Mouse (Mus musculus): ENCODE measurements at regions not wholly inside any gene's neighbourhood (a gene's known extent, or its start where the extent isn't known, plus 50 kb on each side); places are given as distances from the start of the nearest gene placed in this dataset.

GRCm38 (mm10) chr5:41476001-41476400 is 232.0 kb downstream of the Rab28 start:
- DNase-seq (ENCODE audit: inconsistent age in 2 of 2, low spot score in 1 of 2): peak in 1 of 2 experiments; percentile 6

GRCm38 (mm10) chr5:41445512-41446005 is 262.4 kb downstream of the Rab28 start:
- peak in 1 of 2 experiments; percentile 20 for DNase-seq (ENCODE audit: inconsistent age in 2 of 2, low spot score in 1 of 2)

GRCm38 (mm10) chr5:41441081-41441480 is 266.9 kb downstream of the Rab28 start:
- DNase-seq (ENCODE audit: inconsistent age in 2 of 2, low spot score in 1 of 2): no peak

- DNase-seq (ENCODE audit: inconsistent age in 2 of 2, low spot score in 1 of 2): no peak
These were observed 288.7 kb downstream of the Rab28 start for GRCm38 (mm10) chr5:41419121-41419874.

- no peak for DNase-seq (ENCODE audit: inconsistent age in 2 of 2, low spot score in 1 of 2)
These were observed 298.8 kb downstream of the Rab28 start for GRCm38 (mm10) chr5:41409070-41409668.

- no peak for DNase-seq (ENCODE audit: inconsistent age in 2 of 2, low spot score in 1 of 2)
These were observed 315.1 kb downstream of the Rab28 start for GRCm38 (mm10) chr5:41392802-41393234.

GRCm38 (mm10) chr5:41392137-41392554 is 315.8 kb downstream of the Rab28 start:
- no peak for DNase-seq (ENCODE audit: inconsistent age in 2 of 2, low spot score in 1 of 2)

GRCm38 (mm10) chr5:41373409-41373808 is 334.5 kb downstream of the Rab28 start:
- DNase-seq (ENCODE audit: inconsistent age in 2 of 2, low spot score in 1 of 2): no peak

GRCm38 (mm10) chr5:41371461-41371860 is 336.5 kb downstream of the Rab28 start:
- DNase-seq (ENCODE audit: inconsistent age in 2 of 2, low spot score in 1 of 2): no peak

- DNase-seq (ENCODE audit: inconsistent age in 2 of 2, low spot score in 1 of 2): no peak
These were observed 337.6 kb downstream of the Rab28 start for GRCm38 (mm10) chr5:41370356-41370755.

- no peak for DNase-seq (ENCODE audit: inconsistent age in 2 of 2, low spot score in 1 of 2)
These were observed 338.1 kb downstream of the Rab28 start for GRCm38 (mm10) chr5:41369907-41370306.

- DNase-seq (ENCODE audit: inconsistent age in 2 of 2, low spot score in 1 of 2): no peak
These were observed 342.1 kb downstream of the Rab28 start for GRCm38 (mm10) chr5:41365883-41366282.

GRCm38 (mm10) chr5:41348410-41348821 is 359.5 kb downstream of the Rab28 start:
- DNase-seq (ENCODE audit: inconsistent age in 2 of 2, low spot score in 1 of 2): no peak

GRCm38 (mm10) chr5:41347416-41347815 is 360.5 kb downstream of the Rab28 start:
- DNase-seq (ENCODE audit: inconsistent age in 2 of 2, low spot score in 1 of 2): no peak

GRCm38 (mm10) chr5:41340581-41340980 is 367.4 kb downstream of the Rab28 start:
- DNase-seq (ENCODE audit: inconsistent age in 2 of 2, low spot score in 1 of 2): no peak

GRCm38 (mm10) chr5:41296440-41296839 is 411.5 kb downstream of the Rab28 start:
- DNase-seq (ENCODE audit: inconsistent age in 2 of 2, low spot score in 1 of 2): no peak

- peak in 1 of 2 experiments; percentile 68 for DNase-seq (ENCODE audit: inconsistent age in 2 of 2, low spot score in 1 of 2)
These were observed 441.2 kb downstream of the Rab28 start for GRCm38 (mm10) chr5:41266731-41267130.

- no peak for DNase-seq (ENCODE audit: inconsistent age in 2 of 2, low spot score in 1 of 2)
These were observed 441.6 kb downstream of the Rab28 start for GRCm38 (mm10) chr5:41266317-41266716.

- DNase-seq (ENCODE audit: inconsistent age in 2 of 2, low spot score in 1 of 2): no peak
These were observed 446.2 kb downstream of the Rab28 start for GRCm38 (mm10) chr5:41261654-41262237.
